23 mouse cellular contexts compared by ENCODE assay signal in the genomic region with DNA sequence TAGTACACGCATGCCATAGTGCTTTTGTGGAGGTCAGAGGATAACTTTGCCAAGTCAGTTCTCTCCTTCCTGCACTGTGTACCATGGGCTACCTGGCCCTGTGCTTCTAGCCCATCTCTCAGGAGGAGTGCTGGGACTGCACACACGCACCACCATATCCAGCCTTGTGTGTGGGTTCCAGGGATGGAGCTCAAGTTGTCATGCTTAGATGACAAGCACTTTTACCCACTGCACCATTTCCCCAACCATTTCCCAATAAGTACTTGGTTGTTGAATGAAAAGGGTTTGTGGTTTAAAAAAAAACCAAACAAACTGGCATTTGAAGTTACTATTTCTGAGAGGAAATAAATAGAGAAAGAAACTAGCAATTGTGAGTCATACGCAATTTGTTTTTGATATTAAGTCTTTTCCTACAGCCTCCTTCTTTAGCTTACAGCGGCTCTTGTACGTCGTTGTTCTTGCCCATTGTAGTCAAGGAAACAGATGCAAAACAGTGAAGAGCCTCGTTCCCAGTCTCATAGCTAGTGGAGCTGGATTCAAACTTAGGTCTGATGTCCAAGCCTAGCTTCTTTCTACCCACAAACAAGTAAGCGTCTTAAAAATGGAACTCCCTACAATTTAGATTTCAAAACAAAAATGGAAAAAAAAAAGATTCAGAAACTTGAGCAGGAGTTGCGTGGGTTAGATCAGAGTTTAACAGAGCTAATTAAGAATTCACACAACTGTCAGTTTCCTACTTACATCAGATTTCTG. TPM values are rescaled to one million over a fixed set of nuclear protein-coding genes. Genes with fewer than 3 reads are reported as not detected.
A peak's percentile ranks its signal among the peaks of the same experiment; 100 is the strongest.
DNase-seq lines count a peak whose midpoint lies in the region; ATAC-seq and TF ChIP-seq lines count a peak whose summit lies in the region.
"Had no signal": no experiment of that assay in that cellular context is flagged by ENCODE, and none has a peak within 500 bp of the region (broad histone marks: within the 10 kb centered on the region; RNA-seq: fewer than 3 reads in every experiment).

No protein-coding gene starts in this region.

- peak in 1 of 2 experiments; percentile 55 for DNase-seq in layer of hippocampus, adult 2 months (ENCODE audit: low spot score in 2 of 2)
- no peak for DNase-seq in layer of hippocampus, adult 11-12 months (ENCODE audit: low spot score)
- peak; percentile 79 for DNase-seq in brain, adult 2 months (ENCODE audit: low read depth, low spot score)
- DNase-seq in kidney, adult 8-10 months: no peak
- DNase-seq in lung, postnatal 0 days (ENCODE audit: low spot score): no peak
- DNase-seq: adrenal gland, postnatal 10 days; cerebellum, postnatal 25 days; embryo, embryonic 11 days; gastrocnemius, postnatal 36 days; heart, postnatal 36 days; kidney, adult 11 months; lung, postnatal 10 days; right cerebral cortex, postnatal 14 days; thymus, postnatal 25 days had no signal

- H3K36me3 ChIP-seq in midbrain, embryonic 13.5 days: no peaks in the 10 kb centered on the region
- no peaks in the 10 kb centered on the region for H3K36me3 ChIP-seq in midbrain, embryonic 15.5 days (replicated peaks)
- no peaks in the 10 kb centered on the region for H3K36me3 ChIP-seq in lung, postnatal 0 days (ENCODE audit: insufficient read depth, low read length)
- H3K36me3 ChIP-seq: embryonic facial prominence, embryonic 13.5 days; heart, embryonic 15.5 days; neural tube, embryonic 15.5 days had no signal

- no peaks in the 10 kb centered on the region for H3K27me3 ChIP-seq in midbrain, embryonic 13.5 days
- no peaks in the 10 kb centered on the region for H3K27me3 ChIP-seq in midbrain, embryonic 15.5 days (replicated peaks)
- no peaks in the 10 kb centered on the region for H3K27me3 ChIP-seq in lung, postnatal 0 days (replicated peaks; ENCODE audit: insufficient read depth, low read length)
- H3K27me3 ChIP-seq: embryonic facial prominence, embryonic 13.5 days; heart, embryonic 15.5 days; hindbrain, embryonic 13.5 days; neural tube, embryonic 15.5 days had no signal

- TF ChIP-seq CTCF in layer of hippocampus, adult 2 months (conservative IDR thresholded peaks at IDR 0.05): no peak
- no peak for TF ChIP-seq CTCF in olfactory bulb, adult 2 months (IDR thresholded peaks at IDR 0.05; ENCODE audit: insufficient read depth, low read depth, low read length)
- TF ChIP-seq CTCF in lung, postnatal 0 days (IDR thresholded peaks at IDR 0.05): no peak

- ATAC-seq in midbrain, embryonic 13.5 days: peak; percentile 43; the same call in 1 of the 2 replicates
- ATAC-seq in midbrain, embryonic 15.5 days (replicated peaks): no peak
- no peak for ATAC-seq in lung, postnatal 0 days
- ATAC-seq: forebrain, embryonic 14.5 days; midbrain, embryonic 16.5 days had no signal

- no peak overlapping the region for H3K9ac ChIP-seq in midbrain, embryonic 13.5 days (replicated peaks)
- no peak overlapping the region for H3K9ac ChIP-seq in midbrain, embryonic 15.5 days
- no peak overlapping the region for H3K9ac ChIP-seq in lung, postnatal 0 days (replicated peaks; ENCODE audit: low read depth)
- H3K9ac ChIP-seq: embryonic facial prominence, embryonic 13.5 days; heart, embryonic 15.5 days; hindbrain, embryonic 13.5 days; neural tube, embryonic 15.5 days had no signal

- TF ChIP-seq POLR2A in olfactory bulb, adult 2 months (IDR thresholded peaks at IDR 0.05; ENCODE audit: insufficient read depth, low read depth, low read length): no peak

- H3K4me3 ChIP-seq in layer of hippocampus, adult 2 months: no peak overlapping the region
- no peak overlapping the region for H3K4me3 ChIP-seq in midbrain, embryonic 13.5 days (replicated peaks)
- H3K4me3 ChIP-seq in midbrain, embryonic 15.5 days: no peak overlapping the region
- no peak overlapping the region for H3K4me3 ChIP-seq in olfactory bulb, adult 2 months (ENCODE audit: insufficient read depth, low read depth, low read length)
- no peak overlapping the region for H3K4me3 ChIP-seq in lung, postnatal 0 days (ENCODE audit: low read depth, low read length)
- H3K4me3 ChIP-seq: embryonic facial prominence, embryonic 13.5 days; heart, embryonic 15.5 days; hindbrain, embryonic 13.5 days; neural tube, embryonic 15.5 days had no signal

- WGBS in midbrain, embryonic 13.5 days: 56% methylated on average over 9 of the region's 9 CpGs
- WGBS in midbrain, embryonic 15.5 days: 49% methylated on average over 9 of the region's 9 CpGs
- 40% methylated on average over 9 of the region's 9 CpGs for WGBS in olfactory bulb, adult 2 months
- WGBS in lung, postnatal 0 days: 87% methylated on average over 9 of the region's 9 CpGs

- H3K4me1 ChIP-seq in midbrain, embryonic 13.5 days (replicated peaks): peaks cover 20% of the 10 kb centered on the region
- H3K4me1 ChIP-seq in midbrain, embryonic 15.5 days: peaks cover 8% of the 10 kb centered on the region
- peaks cover 28% of the 10 kb centered on the region for H3K4me1 ChIP-seq in olfactory bulb, adult 2 months (ENCODE audit: control insufficient read depth, insufficient read depth, low read length)
- H3K4me1 ChIP-seq in lung, postnatal 0 days (ENCODE audit: insufficient read depth, low read depth, low read length): no peaks in the 10 kb centered on the region

- H3K27ac ChIP-seq in layer of hippocampus, adult 2 months: peak overlapping the region; percentile 77
- H3K27ac ChIP-seq in midbrain, embryonic 13.5 days: no peak overlapping the region
- no peak overlapping the region for H3K27ac ChIP-seq in midbrain, embryonic 15.5 days
- peak overlapping the region; percentile 68 for H3K27ac ChIP-seq in olfactory bulb, adult 2 months (ENCODE audit: insufficient read depth, low read depth, low read length)
- H3K27ac ChIP-seq in lung, postnatal 0 days (ENCODE audit: low read length): no peak overlapping the region
- H3K27ac ChIP-seq: embryonic facial prominence, embryonic 13.5 days; heart, embryonic 15.5 days; hindbrain, embryonic 13.5 days; neural tube, embryonic 15.5 days had no signal

- H3K9me3 ChIP-seq in midbrain, embryonic 13.5 days: no peaks in the 10 kb centered on the region
- H3K9me3 ChIP-seq in midbrain, embryonic 15.5 days: no peaks in the 10 kb centered on the region
- H3K9me3 ChIP-seq in lung, postnatal 0 days (ENCODE audit: low read length): no peaks in the 10 kb centered on the region
- H3K9me3 ChIP-seq: embryonic facial prominence, embryonic 13.5 days; heart, embryonic 15.5 days; hindbrain, embryonic 13.5 days; neural tube, embryonic 15.5 days had no signal

- H3K4me2 ChIP-seq in midbrain, embryonic 13.5 days (replicated peaks): no peak overlapping the region
- no peak overlapping the region for H3K4me2 ChIP-seq in midbrain, embryonic 15.5 days
- no peak overlapping the region for H3K4me2 ChIP-seq in lung, postnatal 0 days (replicated peaks; ENCODE audit: low read depth, low read length)
- H3K4me2 ChIP-seq: embryonic facial prominence, embryonic 13.5 days; heart, embryonic 15.5 days; hindbrain, embryonic 13.5 days; neural tube, embryonic 15.5 days had no signal

- no peak for TF ChIP-seq EP300 in lung, postnatal 0 days (IDR thresholded peaks at IDR 0.05)

RNA-seq across cellular contexts. Expression of gene Reep1, which starts 38.3 kb away (rescaled TPM):
- total RNA-seq in layer of hippocampus, adult 2 months (2021): 10 to 100 TPM; 69.1 to 71.2 TPM
- 197 and 202 TPM in 2 replicates for polyA plus RNA-seq in midbrain, embryonic 13.5 days (2015; fragmentation: Nextera tagmentation; extraction: Ambion mirVana)
- polyA plus RNA-seq in midbrain, embryonic 15.5 days (2015; fragmentation: Nextera tagmentation; extraction: Ambion mirVana): 303 and 331 TPM in 2 replicates
- not detected in 2 replicates for polyA plus RNA-seq in olfactory bulb, adult 2 months (2012; ENCODE audit: insufficient read depth, insufficient read length, low replicate concordance, missing spikeins)
- polyA plus RNA-seq in lung, postnatal 0 days (2015; fragmentation: Nextera tagmentation; extraction: Ambion mirVana): 12.6 and 13.4 TPM in 2 replicates

Comparison
In these comparisons a context has a peak if more than half of its experiments do, and no peak if none do; other contexts are left out.
1. H3K27ac ChIP-seq: peak in layer of hippocampus, adult 2 months (single experiment) and olfactory bulb, adult 2 months (single experiment); none in midbrain, embryonic 13.5 days (single experiment), midbrain, embryonic 15.5 days (single experiment) and lung, postnatal 0 days (single experiment).